Mouse (Mus musculus) forebrain, embryonic 16.5 days (tissue): ENCODE measurements around the gene Derl3. TPM values are rescaled to one million over a fixed set of nuclear protein-coding genes. Genes with fewer than 3 reads are reported as not detected.
"Not testable (repeated sequence)": the region's sequence is repeated elsewhere in the genome, so short reads cannot be mapped to it uniquely, and the experiment has no call there.

Experiments used
- ATAC-seq: fragments of 200-750 bp; cut with Nextera tagmentation; 2 replicates; pipeline ENCODE4 v1.8.0; 2017; ENCODE audit warnings: mild to moderate bottlenecking, moderate library complexity
- H3K27ac ChIP-seq: fragments of 300-500 bp; sonication (generic); 2 replicates; pipeline ENCODE4 v1.5.1; 2014; ENCODE audit warnings: low read length, control low read depth
- H3K27me3 ChIP-seq: fragments of 300-500 bp; sonication (generic); replicated peaks from 2 replicates; pipeline ENCODE4 v1.6.1; 2014; ENCODE audit warnings: low read length; ENCODE audit not compliant: control insufficient read depth, insufficient read depth
- H3K36me3 ChIP-seq: fragments of 300-500 bp; sonication (generic); 2 replicates; pipeline ENCODE4 v1.6.1; 2014; ENCODE audit not compliant: control insufficient read depth, insufficient read depth
- H3K4me1 ChIP-seq: fragments of 300-500 bp; sonication (generic); replicated peaks from 2 replicates; pipeline ENCODE4 v1.6.1; 2014; ENCODE audit warnings: low read length; ENCODE audit not compliant: control insufficient read depth, insufficient read depth
- H3K4me2 ChIP-seq: fragments of 300-500 bp; sonication (generic); 2 replicates; pipeline ENCODE4 v1.6.1; 2014; ENCODE audit warnings: mild to moderate bottlenecking, low read length, control low read depth
- H3K4me3 ChIP-seq: fragments of 300-500 bp; sonication (generic); replicated peaks from 2 replicates; pipeline ENCODE4 v1.5.1; 2014; ENCODE audit warnings: mild to moderate bottlenecking, low read length, control low read depth
- H3K9ac ChIP-seq: fragments of 300-500 bp; sonication (generic); replicated peaks from 2 replicates; pipeline ENCODE4 v1.6.1; 2014; ENCODE audit warnings: low read depth, low read length, control low read depth
- H3K9me3 ChIP-seq: fragments of 300-500 bp; sonication (generic); 2 replicates; pipeline ENCODE4 v1.6.1; 2016; ENCODE audit warnings: low read length; ENCODE audit not compliant: control insufficient read depth
- WGBS: fragments of 180-500 bp; shearing (Covaris S2); extraction: QIAGEN DNeasy Blood & Tissue Kit; methylation state at CpG from one replicate; pipeline ENCODE4 v1.1.7; 2014; 5-methylcytosine and 5-hydroxymethylcytosine counted together
- polyA plus RNA-seq: library from polyadenylated mRNA; unstranded; fragments of >200 nt; fragmentation: Nextera tagmentation; extraction: Ambion mirVana; gene quantifications from 2 replicates; pipeline ENCODE4 v1.2.1, GENCODE M21; 2015

Derl3 gene
- polyA plus RNA-seq, result 2.0 and 3.3 TPM in 2 replicates

DNA sequence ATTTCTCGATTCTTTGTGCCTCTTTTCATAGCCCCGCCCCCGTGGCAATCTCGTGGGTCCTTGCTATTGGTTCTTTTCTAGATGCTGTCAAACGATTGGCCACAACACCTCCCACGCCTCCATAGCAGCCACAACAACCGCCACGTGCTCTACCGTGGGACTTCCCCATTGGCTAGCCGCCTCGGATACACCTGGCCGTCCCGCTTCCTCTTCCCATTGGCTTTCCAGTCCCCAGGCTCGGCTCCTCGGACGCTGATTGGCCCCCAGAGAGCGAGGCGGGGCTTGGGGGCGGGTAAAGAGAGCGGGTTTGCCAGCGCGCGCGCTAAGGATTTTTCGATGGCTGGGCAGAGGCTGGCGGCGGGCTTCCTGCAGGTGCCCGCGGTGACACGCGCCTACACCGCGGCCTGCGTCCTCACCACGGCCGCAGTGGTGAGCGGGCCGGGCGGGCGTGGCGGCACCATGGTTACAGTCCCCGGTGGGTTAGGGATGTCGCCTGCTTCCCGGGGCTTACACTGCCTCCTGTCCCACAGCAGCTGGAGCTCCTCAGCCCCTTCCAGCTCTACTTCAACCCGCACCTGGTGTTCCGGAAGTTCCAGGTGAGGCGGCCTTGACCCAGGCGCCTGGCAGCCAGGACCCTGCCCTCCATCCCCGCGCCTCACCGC is at the start of gene Derl3:
Gene Derl3, plus strand, starts transcription at position 325 of the 662 bp plus-strand sequence.
- peak within 1 kb of the TSS; percentile 89 for H3K4me2 ChIP-seq
- peak within 1 kb of the TSS; percentile 48 for H3K9ac ChIP-seq
- H3K36me3 ChIP-seq, result peaks cover 20% of the 10 kb centered on the region
- H3K27me3 ChIP-seq, result no peaks in the 10 kb centered on the region
- no peaks in the 10 kb centered on the region for H3K9me3 ChIP-seq
- H3K4me3 ChIP-seq, result peak within 1 kb of the TSS; percentile 49
- H3K4me1 ChIP-seq, result peaks cover 10% of the 10 kb centered on the region
- peak; percentile 99 for ATAC-seq
- no peak within 1 kb of the TSS for H3K27ac ChIP-seq
- under 1% methylated on average over 51 of the region's 51 CpGs for WGBS

DNA sequence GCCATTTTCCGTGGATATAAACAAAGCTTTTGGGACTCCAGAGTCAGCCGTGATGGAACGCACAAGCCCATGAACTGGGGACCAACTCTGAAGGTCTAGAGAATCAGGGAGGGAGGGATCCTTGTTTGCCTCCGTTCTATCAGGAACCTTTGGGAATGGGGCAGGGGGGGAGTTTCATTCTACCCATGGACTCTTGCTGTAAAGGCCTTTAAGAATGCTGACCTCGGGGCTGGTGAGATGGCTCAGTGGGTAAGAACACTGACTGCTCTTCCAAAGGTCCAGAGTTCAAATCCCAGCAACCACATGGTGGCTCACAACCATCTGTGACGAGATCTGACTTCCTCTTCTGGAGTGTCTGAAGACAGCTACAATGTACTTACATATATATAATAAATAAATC is 49.3 kb upstream of the Derl3 start:
- H3K27me3 ChIP-seq, H3K27ac ChIP-seq, ATAC-seq, H3K9me3 ChIP-seq, H3K4me2 ChIP-seq, H3K36me3 ChIP-seq, H3K4me1 ChIP-seq, H3K4me3 ChIP-seq, H3K9ac ChIP-seq: not testable (repeated sequence)
- 85% methylated on average over 6 of the region's 6 CpGs for WGBS

DNA sequence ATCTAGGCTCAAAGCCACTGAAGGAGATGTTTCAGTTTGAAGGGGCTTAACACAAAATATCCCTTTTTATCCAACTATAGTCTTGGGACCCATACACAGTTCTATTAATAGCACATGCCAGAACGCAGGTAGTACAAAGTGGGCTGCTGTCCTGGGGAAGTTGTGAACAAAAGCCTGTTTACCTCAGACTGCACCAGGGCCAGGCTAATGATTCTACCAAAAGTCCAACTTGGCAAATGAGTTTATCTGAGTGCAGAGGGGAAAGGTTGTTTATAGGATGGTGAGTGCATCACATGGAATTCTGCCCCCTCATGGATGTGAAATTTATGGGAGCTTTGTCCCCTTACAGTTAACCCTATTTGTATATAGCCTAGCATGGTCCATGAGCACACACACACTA is 48.4 kb upstream of the Derl3 start:
- 26% methylated on average over 1 of the region's 1 CpGs for WGBS
- H3K4me1 ChIP-seq, result no peaks in the 10 kb centered on the region
- no peak overlapping the region for H3K4me2 ChIP-seq
- H3K9ac ChIP-seq, result no peak overlapping the region
- ATAC-seq, result no peak
- H3K9me3 ChIP-seq, result no peaks in the 10 kb centered on the region
- no peaks in the 10 kb centered on the region for H3K36me3 ChIP-seq
- H3K27ac ChIP-seq, result no peak overlapping the region
- no peaks in the 10 kb centered on the region for H3K27me3 ChIP-seq
- no peak overlapping the region for H3K4me3 ChIP-seq

DNA sequence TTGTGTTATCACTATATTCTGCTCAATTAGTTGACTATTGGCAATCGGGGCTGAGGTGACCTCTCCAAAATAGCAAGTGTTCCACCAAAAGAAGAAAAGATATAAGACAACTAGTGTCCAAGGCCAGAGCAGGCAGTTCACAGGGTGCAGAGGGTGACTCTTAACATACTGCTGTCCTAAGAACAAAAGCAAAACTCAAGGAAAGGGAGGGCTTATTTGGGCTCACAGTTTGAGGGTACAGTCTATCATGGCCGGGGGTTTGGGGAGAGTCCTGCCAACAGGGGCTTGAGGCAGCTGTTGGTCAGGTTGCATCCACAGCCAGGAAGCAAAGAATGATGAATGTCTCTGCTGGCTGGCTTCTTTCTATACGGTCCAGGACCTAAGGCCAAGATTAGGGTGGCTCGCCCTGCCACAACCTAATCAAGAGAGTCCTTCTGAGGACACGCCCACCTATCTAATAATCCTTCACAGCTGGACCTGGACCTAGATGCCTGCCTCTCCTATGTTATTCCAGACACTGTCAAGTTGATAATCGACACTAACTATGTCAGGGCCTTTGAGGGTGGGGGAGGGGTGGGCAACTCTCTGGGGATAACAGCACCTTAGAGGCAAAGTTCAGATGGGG is 47.8 kb upstream of the Derl3 start:
- no peak for ATAC-seq
- Histone ChIP-seq H3K9ac (no peak overlapping the region), H3K36me3 (no peaks in the 10 kb centered on the region), H3K4me3 (no peak overlapping the region), H3K9me3 (no peaks in the 10 kb centered on the region), H3K27ac (no peak overlapping the region), H3K4me1 (no peaks in the 10 kb centered on the region), H3K4me2 (no peak overlapping the region), H3K27me3 (no peaks in the 10 kb centered on the region)
- WGBS, result 86% methylated on average over 6 of the region's 6 CpGs

DNA sequence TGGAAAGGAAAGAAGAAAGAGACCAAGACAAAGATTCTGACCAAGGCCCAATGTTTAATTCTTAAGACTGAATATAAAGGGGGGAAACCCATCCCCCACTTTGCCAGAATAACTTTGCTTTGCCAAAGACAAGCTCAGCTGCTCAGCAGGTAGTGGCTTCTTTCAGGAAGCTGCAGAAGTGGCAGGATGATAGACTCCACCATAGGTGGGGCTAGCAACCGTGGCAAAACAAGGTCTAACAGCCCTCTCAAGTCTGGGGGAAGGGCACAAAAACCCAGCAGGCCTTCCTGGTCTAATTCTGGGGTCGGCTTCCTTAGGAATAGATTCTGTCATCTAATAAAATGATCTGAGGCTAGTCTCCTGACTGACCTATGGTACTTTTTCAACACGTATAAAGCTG is 44.8 kb upstream of the Derl3 start:
- Histone ChIP-seq H3K27ac (no peak overlapping the region), H3K4me2 (no peak overlapping the region), H3K9ac (no peak overlapping the region), H3K27me3 (no peaks in the 10 kb centered on the region), H3K9me3 (no peaks in the 10 kb centered on the region), H3K36me3 (no peaks in the 10 kb centered on the region), H3K4me1 (no peaks in the 10 kb centered on the region), H3K4me3 (no peak overlapping the region)
- ATAC-seq, result no peak
- 27% methylated on average over 3 of the region's 3 CpGs for WGBS

DNA sequence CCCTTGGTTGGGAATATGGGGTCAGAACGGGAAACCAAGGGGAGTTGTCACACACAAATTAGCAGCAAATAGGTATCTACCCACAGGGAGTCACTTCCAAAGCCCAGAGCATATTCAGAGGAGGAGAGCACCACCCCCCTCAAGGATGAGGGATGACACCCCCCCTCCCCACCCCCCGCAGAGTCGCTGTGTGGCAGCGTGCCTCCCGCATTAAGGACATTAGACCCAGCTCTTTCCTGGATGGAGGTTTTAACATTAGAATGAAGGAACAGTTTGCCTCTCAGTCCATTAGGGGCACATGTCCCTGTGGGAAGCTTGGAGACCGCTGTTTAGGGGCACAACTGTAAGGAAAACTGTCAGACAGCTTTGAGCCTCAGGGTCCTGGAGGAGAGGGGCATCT is 42.1 kb upstream of the Derl3 start:
- H3K4me1 ChIP-seq, result no peaks in the 10 kb centered on the region
- no peak overlapping the region for H3K27ac ChIP-seq
- no peak for ATAC-seq
- H3K9me3 ChIP-seq, result no peaks in the 10 kb centered on the region
- H3K9ac ChIP-seq, result no peak overlapping the region
- H3K4me3 ChIP-seq, result no peak overlapping the region
- no peak overlapping the region for H3K4me2 ChIP-seq
- H3K36me3 ChIP-seq, result no peaks in the 10 kb centered on the region
- 8% methylated on average over 6 of the region's 6 CpGs for WGBS
- H3K27me3 ChIP-seq, result no peaks in the 10 kb centered on the region

DNA sequence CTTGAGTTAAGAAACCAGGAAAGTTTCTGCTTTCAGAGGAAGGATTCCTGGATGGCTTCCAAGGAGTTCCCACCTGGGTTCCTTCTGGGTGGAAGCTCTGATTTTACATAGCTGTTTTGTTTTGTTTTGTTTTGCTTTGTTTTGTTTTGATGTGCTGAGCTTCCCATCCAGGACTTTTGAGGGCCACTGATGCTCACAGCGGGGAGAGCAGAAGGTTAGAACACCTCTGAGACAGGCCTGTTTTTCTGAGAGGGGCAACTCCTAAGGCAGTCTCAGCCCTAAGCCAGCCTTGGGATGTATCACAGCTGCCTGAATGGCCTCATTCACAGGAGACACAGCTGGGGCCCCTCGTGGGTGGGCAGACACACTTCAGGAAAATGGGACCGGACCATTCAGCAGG is 41.5 kb upstream of the Derl3 start:
- H3K4me3 ChIP-seq, result no peak overlapping the region
- ATAC-seq, result no peak
- no peaks in the 10 kb centered on the region for H3K27me3 ChIP-seq
- WGBS, result 34% methylated on average over 3 of the region's 3 CpGs
- no peaks in the 10 kb centered on the region for H3K9me3 ChIP-seq
- H3K9ac ChIP-seq, result no peak overlapping the region
- H3K4me1 ChIP-seq, result no peaks in the 10 kb centered on the region
- H3K4me2 ChIP-seq, result no peak overlapping the region
- H3K27ac ChIP-seq, result no peak overlapping the region
- H3K36me3 ChIP-seq, result no peaks in the 10 kb centered on the region

DNA sequence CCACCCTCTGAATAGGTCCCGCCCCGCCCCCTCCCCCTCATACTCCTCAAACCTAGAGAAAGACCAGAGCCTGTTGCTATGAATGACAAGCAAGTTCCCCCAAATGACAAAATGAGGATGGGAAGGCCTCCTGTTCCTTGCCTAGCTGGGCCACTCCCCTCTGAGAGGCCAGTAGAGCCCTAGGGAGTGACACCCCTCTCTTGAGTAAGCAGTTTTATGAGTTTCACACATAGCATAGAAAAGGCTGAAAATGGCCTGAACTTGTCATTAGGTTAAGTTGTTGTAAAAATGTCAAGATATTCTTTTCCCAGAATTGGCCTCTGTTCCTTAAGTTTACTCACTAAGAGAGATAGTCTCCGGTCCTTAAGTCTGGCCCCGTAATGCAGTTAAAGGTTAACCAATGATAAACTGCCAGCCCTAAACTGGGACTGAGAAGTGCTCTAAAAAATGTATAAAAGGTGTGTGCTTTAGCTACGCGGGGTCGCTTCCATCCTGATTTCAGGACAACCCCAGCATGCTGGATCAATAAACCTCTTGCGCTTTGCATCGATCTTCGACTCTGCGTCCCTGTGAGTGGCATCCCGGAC is 40.6 kb upstream of the Derl3 start:
- Histone ChIP-seq H3K4me2 (no peak overlapping the region), H3K9me3 (no peaks in the 10 kb centered on the region), H3K27me3 (no peaks in the 10 kb centered on the region), H3K4me1 (peaks cover under 1% of the 10 kb centered on the region; the same call in 1 of the 2 replicates), H3K9ac (no peak overlapping the region), H3K4me3 (no peak overlapping the region), H3K27ac (no peak overlapping the region), H3K36me3 (0 out of 2 replicates have a peak, but pooled peaks cover under 1% of the 10 kb centered on the region)
- WGBS, result 94% methylated on average over 12 of the region's 12 CpGs
- no peak for ATAC-seq

DNA sequence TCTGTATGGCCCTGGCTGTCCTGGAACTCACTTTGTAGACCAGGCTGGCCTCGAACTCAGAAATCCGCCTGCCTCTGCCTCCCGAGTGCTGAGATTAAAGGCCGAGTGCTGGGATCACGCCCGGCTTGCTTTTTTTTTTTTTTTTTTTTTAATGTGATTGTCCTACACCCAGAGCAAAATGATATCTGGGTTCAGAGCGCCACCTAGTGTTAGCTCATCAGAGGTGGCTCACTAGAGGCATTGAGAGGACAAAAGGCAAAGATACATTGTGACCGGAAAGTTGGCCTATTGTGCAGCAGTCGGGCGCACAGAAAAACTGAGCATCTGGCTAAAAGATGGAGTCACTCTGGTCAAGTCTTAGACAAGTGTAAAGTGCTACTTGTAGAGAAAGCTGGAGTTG is 39.8 kb upstream of the Derl3 start:
- Histone ChIP-seq H3K36me3 (0 out of 2 replicates have a peak, but pooled peaks cover 2% of the 10 kb centered on the region), H3K27ac (no peak overlapping the region), H3K9me3 (no peaks in the 10 kb centered on the region), H3K9ac (no peak overlapping the region), H3K4me1 (peaks cover 7% of the 10 kb centered on the region), H3K4me2 (no peak overlapping the region), H3K27me3 (no peaks in the 10 kb centered on the region), H3K4me3 (no peak overlapping the region)
- 16% methylated on average over 10 of the region's 10 CpGs for WGBS
- peak; percentile 61 for ATAC-seq
